Mouse (Mus musculus): Measurements from ENCODE around the gene Phf21b. TPM values are rescaled to one million over a fixed set of nuclear protein-coding genes. Genes with fewer than 3 reads are reported as not detected.

The Phf21b gene
- polyA plus RNA-seq, 1 experiment from 2014 or later: 10.2 TPM

DNA sequence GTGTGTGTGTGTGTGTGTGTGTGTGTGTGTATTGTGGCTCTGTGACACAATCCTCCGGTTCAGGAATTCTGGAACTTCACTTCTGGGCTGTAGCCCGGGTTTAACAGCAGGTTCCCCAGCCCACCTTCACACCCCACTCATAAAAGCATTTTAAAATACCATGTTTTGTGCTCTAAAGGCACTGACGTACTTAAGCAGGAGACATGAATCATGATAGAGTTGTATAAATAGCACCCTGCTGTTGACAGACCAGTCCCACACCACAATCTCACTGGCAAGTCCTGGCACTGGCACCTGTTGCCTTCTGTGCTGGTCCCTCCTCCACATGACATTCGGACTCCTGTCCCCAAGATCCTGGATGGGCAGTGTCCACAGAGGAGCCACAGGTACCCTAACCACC lies 18.0 kb upstream of the Phf21b start:
- Histone ChIP-seq H3K36me3 (ENCODE audit: control insufficient read depth, insufficient read depth) (no peaks in the 10 kb centered on the region), H3K27ac (ENCODE audit: low read length) (no peak overlapping the region), H3K9ac (replicated peaks; ENCODE audit: low read depth, low read length) (no peak overlapping the region), H3K27me3 (replicated peaks; ENCODE audit: control insufficient read depth, insufficient read depth, low read length) (no peaks in the 10 kb centered on the region), H3K4me3 (replicated peaks; ENCODE audit: low read length) (no peak overlapping the region), H3K4me2 (ENCODE audit: low read length) (no peak overlapping the region), H3K9me3 (ENCODE audit: control insufficient read depth, low read length) (no peaks in the 10 kb centered on the region), H3K4me1 (replicated peaks; ENCODE audit: control insufficient read depth, insufficient read depth, low read length) (no peaks in the 10 kb centered on the region)
- WGBS: 90% methylated on average over 4 of the region's 4 CpGs
- ATAC-seq: no peak

GRCm38 (mm10) chr15:84873079-84873478 lies 17.2 kb upstream of the Phf21b start:
- no peaks in the 10 kb centered on the region for H3K4me1 ChIP-seq (replicated peaks; ENCODE audit: control insufficient read depth, insufficient read depth, low read length)
- H3K9me3 ChIP-seq (ENCODE audit: control insufficient read depth, low read length): no peaks in the 10 kb centered on the region
- H3K9ac ChIP-seq (replicated peaks; ENCODE audit: low read depth, low read length): no peak overlapping the region
- H3K4me3 ChIP-seq (replicated peaks; ENCODE audit: low read length): no peak overlapping the region
- 91% methylated on average over 11 of the region's 11 CpGs for WGBS
- no peaks in the 10 kb centered on the region for H3K27me3 ChIP-seq (replicated peaks; ENCODE audit: control insufficient read depth, insufficient read depth, low read length)
- no peaks in the 10 kb centered on the region for H3K36me3 ChIP-seq (ENCODE audit: control insufficient read depth, insufficient read depth)
- H3K4me2 ChIP-seq (ENCODE audit: low read length): no peak overlapping the region
- no peak for ATAC-seq
- no peak overlapping the region for H3K27ac ChIP-seq (ENCODE audit: low read length)

- Histone ChIP-seq H3K4me2 (ENCODE audit: low read length) (no peak overlapping the region), H3K27me3 (replicated peaks; ENCODE audit: control insufficient read depth, insufficient read depth, low read length) (no peaks in the 10 kb centered on the region), H3K4me1 (replicated peaks; ENCODE audit: control insufficient read depth, insufficient read depth, low read length) (no peaks in the 10 kb centered on the region), H3K36me3 (ENCODE audit: control insufficient read depth, insufficient read depth) (no peaks in the 10 kb centered on the region), H3K9me3 (ENCODE audit: control insufficient read depth, low read length) (no peaks in the 10 kb centered on the region), H3K9ac (replicated peaks; ENCODE audit: low read depth, low read length) (no peak overlapping the region), H3K27ac (ENCODE audit: low read length) (no peak overlapping the region), H3K4me3 (replicated peaks; ENCODE audit: low read length) (no peak overlapping the region)
- ATAC-seq: no peak
- 81% methylated on average over 3 of the region's 3 CpGs for WGBS
These were observed 16.0 kb upstream of the Phf21b start for GRCm38 (mm10) chr15:84871802-84872201.

DNA sequence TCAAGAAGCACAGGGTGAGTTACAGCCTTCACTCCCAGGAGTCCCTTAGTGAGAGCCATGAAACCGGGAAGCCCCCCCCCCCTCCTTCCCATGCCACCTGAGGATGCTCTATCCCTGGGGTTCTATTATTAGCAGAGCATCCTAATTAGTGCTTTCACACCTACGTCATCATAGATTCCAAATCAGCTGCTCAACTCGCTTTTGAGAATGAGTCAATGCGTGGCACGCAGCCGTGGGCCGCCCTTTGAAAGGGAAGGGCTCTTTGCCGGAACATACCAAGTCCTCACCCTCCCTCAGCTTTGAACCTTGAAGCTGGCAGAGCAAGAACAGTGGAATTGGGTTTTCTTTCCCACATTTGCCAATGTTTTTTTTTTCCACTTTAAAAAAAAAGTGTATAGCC lies 6.1 kb upstream of the Phf21b start:
- Histone ChIP-seq H3K27ac (ENCODE audit: low read length) (no peak overlapping the region), H3K9ac (replicated peaks; ENCODE audit: low read depth, low read length) (no peak overlapping the region), H3K4me1 (replicated peaks; ENCODE audit: control insufficient read depth, insufficient read depth, low read length) (peaks cover 4% of the 10 kb centered on the region), H3K4me3 (replicated peaks; ENCODE audit: low read length) (no peak overlapping the region), H3K27me3 (replicated peaks; ENCODE audit: control insufficient read depth, insufficient read depth, low read length) (no peaks in the 10 kb centered on the region), H3K36me3 (ENCODE audit: control insufficient read depth, insufficient read depth) (no peaks in the 10 kb centered on the region), H3K9me3 (ENCODE audit: control insufficient read depth, low read length) (no peaks in the 10 kb centered on the region), H3K4me2 (ENCODE audit: low read length) (no peak overlapping the region)
- ATAC-seq: no peak
- WGBS: 57% methylated on average over 8 of the region's 8 CpGs

- H3K27me3 ChIP-seq (replicated peaks; ENCODE audit: control insufficient read depth, insufficient read depth, low read length): no peaks in the 10 kb centered on the region
- ATAC-seq: no peak
These were observed 1.8 kb upstream of the Phf21b start for GRCm38 (mm10) chr15:84857623-84858022.

GRCm38 (mm10) chr15:84854921-84855901 lies 638 bp downstream of the Phf21b start:
- H3K9ac ChIP-seq (replicated peaks; ENCODE audit: low read depth, low read length): peak overlapping the region; percentile 88

More at GRCm38 (mm10) chr15:84857623-84858022, 1.8 kb upstream of the Phf21b start:
- Histone ChIP-seq H3K4me2 (ENCODE audit: low read length) (no peak overlapping the region), H3K9ac (replicated peaks; ENCODE audit: low read depth, low read length) (no peak overlapping the region), H3K27ac (ENCODE audit: low read length) (no peak overlapping the region), H3K36me3 (ENCODE audit: control insufficient read depth, insufficient read depth) (no peaks in the 10 kb centered on the region), H3K4me3 (replicated peaks; ENCODE audit: low read length) (no peak overlapping the region), H3K4me1 (replicated peaks; ENCODE audit: control insufficient read depth, insufficient read depth, low read length) (peaks cover 9% of the 10 kb centered on the region), H3K9me3 (ENCODE audit: control insufficient read depth, low read length) (no peaks in the 10 kb centered on the region)
- 93% methylated on average over 2 of the region's 2 CpGs for WGBS

GRCm38 (mm10) chr15:84854171-84854811 lies 1.6 kb downstream of the Phf21b start:
- H3K27me3 ChIP-seq (replicated peaks; ENCODE audit: control insufficient read depth, insufficient read depth, low read length): no peaks in the 10 kb centered on the region
- peak overlapping the region; percentile 98 for H3K27ac ChIP-seq (ENCODE audit: low read length)
- peak; percentile 1; the same call in 1 of the 2 replicates for ATAC-seq
- H3K4me1 ChIP-seq (replicated peaks; ENCODE audit: control insufficient read depth, insufficient read depth, low read length): peaks cover 36% of the 10 kb centered on the region
- H3K9ac ChIP-seq (replicated peaks; ENCODE audit: low read depth, low read length): peak overlapping the region; percentile 88
- under 1% methylated on average over 48 of the region's 49 CpGs for WGBS
- peak overlapping the region; percentile 74 for H3K4me2 ChIP-seq (ENCODE audit: low read length)
- no peaks in the 10 kb centered on the region for H3K9me3 ChIP-seq (ENCODE audit: control insufficient read depth, low read length)
- H3K4me3 ChIP-seq (replicated peaks; ENCODE audit: low read length): peak overlapping the region; percentile 78
- no peaks in the 10 kb centered on the region for H3K36me3 ChIP-seq (ENCODE audit: control insufficient read depth, insufficient read depth)

More at GRCm38 (mm10) chr15:84854921-84855901, 638 bp downstream of the Phf21b start:
- peak overlapping the region; percentile 98 for H3K27ac ChIP-seq (ENCODE audit: low read length)
- under 1% methylated on average over 87 of the region's 88 CpGs for WGBS
- H3K36me3 ChIP-seq (ENCODE audit: control insufficient read depth, insufficient read depth): no peaks in the 10 kb centered on the region
- peak overlapping the region; percentile 78 for H3K4me3 ChIP-seq (replicated peaks; ENCODE audit: low read length)
- ATAC-seq: peak; percentile 8
- H3K4me1 ChIP-seq (replicated peaks; ENCODE audit: control insufficient read depth, insufficient read depth, low read length): peaks cover 33% of the 10 kb centered on the region
- H3K27me3 ChIP-seq (replicated peaks; ENCODE audit: control insufficient read depth, insufficient read depth, low read length): no peaks in the 10 kb centered on the region
- H3K9me3 ChIP-seq (ENCODE audit: control insufficient read depth, low read length): no peaks in the 10 kb centered on the region
- H3K4me2 ChIP-seq (ENCODE audit: low read length): peak overlapping the region; percentile 74

GRCm38 (mm10) chr15:84853261-84854137 lies 2.4 kb downstream of the Phf21b start:
- H3K27me3 ChIP-seq (replicated peaks; ENCODE audit: control insufficient read depth, insufficient read depth, low read length): no peaks in the 10 kb centered on the region
- ATAC-seq: peak; percentile 67
- no peaks in the 10 kb centered on the region for H3K36me3 ChIP-seq (ENCODE audit: control insufficient read depth, insufficient read depth)
- peak overlapping the region; percentile 88 for H3K9ac ChIP-seq (replicated peaks; ENCODE audit: low read depth, low read length)
- H3K4me2 ChIP-seq (ENCODE audit: low read length): peak overlapping the region; percentile 74
- peaks cover 38% of the 10 kb centered on the region for H3K4me1 ChIP-seq (replicated peaks; ENCODE audit: control insufficient read depth, insufficient read depth, low read length)
- peak overlapping the region; percentile 78 for H3K4me3 ChIP-seq (replicated peaks; ENCODE audit: low read length)
- no peaks in the 10 kb centered on the region for H3K9me3 ChIP-seq (ENCODE audit: control insufficient read depth, low read length)
- peak overlapping the region; percentile 98 for H3K27ac ChIP-seq (ENCODE audit: low read length)
- 1% methylated on average over 59 of the region's 84 CpGs for WGBS

All from forebrain, embryonic 16.5 days (tissue).